Mouse (Mus musculus): ENCODE measurements around the gene Crcp. TPM values are rescaled to one million over a fixed set of nuclear protein-coding genes. Genes with fewer than 3 reads are reported as not detected.

Crcp gene
- total and polyA plus RNA-seq, 3 experiments = 42.3 to 63.2 (median 58.3) TPM

GRCm38 (mm10) chr5:130010961-130011360 lies 18.1 kb upstream of the Crcp start:
- Histone ChIP-seq H3K4me2 (ENCODE audit: insufficient read depth, low read depth, poor library complexity, severe bottlenecking) (no peak overlapping the region), H3K4me1 (ENCODE audit: control insufficient read depth in 1 of 2, insufficient read depth in 2 of 2) (no peaks in the 10 kb centered on the region), H3K79me2 (replicated peaks; ENCODE audit: control insufficient read depth, extremely low read depth, insufficient read depth, poor library complexity, severe bottlenecking) (no peaks in the 10 kb centered on the region), H3K9ac (ENCODE audit: insufficient read depth, low read depth) (no peak overlapping the region), H3K9me3 (replicated peaks; ENCODE audit: low read length) (peaks cover 34% of the 10 kb centered on the region), H3K27ac (ENCODE audit: insufficient read depth, low read depth) (no peak overlapping the region), H3K27me3 (replicated peaks) (no peaks in the 10 kb centered on the region), H3K4me3 (replicated peaks in 1 of 3; ENCODE audit: low read depth in 2 of 3, low read length in 2 of 3, poor library complexity in 1 of 3) (no peak overlapping the region), H3K36me3 (replicated peaks in 1 of 2; ENCODE audit: control insufficient read depth in 1 of 2, insufficient read depth in 1 of 2, low read length in 1 of 2) (peaks cover 46 to 63% of the 10 kb centered on the region in 2 experiments)
- in situ Hi-C loops (cut with MboI; ENCODE audit: low pct_ligation_motif_present, low pct_unique_long_range_greater_than_20kb, low sequenced_read_pairs) = no loop called here
- TF ChIP-seq TBP (conservative IDR thresholded peaks at IDR 0.05; ENCODE audit: low read depth, low read length) = no peak
- no peak for TF ChIP-seq HCFC1 (IDR thresholded peaks at IDR 0.05; ENCODE audit: low read depth, low read length)
- TF ChIP-seq E2F4 (IDR thresholded peaks at IDR 0.05; ENCODE audit: insufficient replicate concordance, low read depth, low read length) = no peak
- TF ChIP-seq JUND (conservative IDR thresholded peaks at IDR 0.05; ENCODE audit: low read depth, low read length) = no peak
- peak; percentile 8; the same call in 1 of the 2 replicates for TF ChIP-seq SMC3 (IDR thresholded peaks at IDR 0.05; ENCODE audit: low read depth, low read length)
- peak; percentile 39 to 60 for TF ChIP-seq CTCF (conservative IDR thresholded peaks at IDR 0.05 in 1 of 2, IDR thresholded peaks at IDR 0.05 in 1 of 2; ENCODE audit: low read depth in 2 of 2, low read length in 2 of 2)
- TF ChIP-seq JUN (IDR thresholded peaks at IDR 0.05; ENCODE audit: insufficient read depth, low read depth, low read length) = no peak
- no peak for DNase-seq (ENCODE audit: extremely low read depth)
- dilution Hi-C loops (cut with MboI; ENCODE audit: extremely low pct_ligation_motif_present, extremely low pct_unique_long_range_greater_than_20kb, low sequenced_read_pairs) = no loop called here

- no peak for DNase-seq (ENCODE audit: extremely low read depth)
- in situ Hi-C loops (cut with MboI; ENCODE audit: low pct_ligation_motif_present, low pct_unique_long_range_greater_than_20kb, low sequenced_read_pairs) = no loop called here
- H3K4me1 ChIP-seq (ENCODE audit: control insufficient read depth in 1 of 2, insufficient read depth in 2 of 2) = peaks cover 0 to 7% of the 10 kb centered on the region in 2 experiments; a peak in 1 of 4 replicates
- no peak overlapping the region for H3K9ac ChIP-seq (ENCODE audit: insufficient read depth, low read depth)
- no peak overlapping the region for H3K27ac ChIP-seq (ENCODE audit: insufficient read depth, low read depth)
- H3K4me2 ChIP-seq (ENCODE audit: insufficient read depth, low read depth, poor library complexity, severe bottlenecking) = no peak overlapping the region
- H3K4me3 ChIP-seq (replicated peaks in 1 of 3; ENCODE audit: low read depth in 2 of 3, low read length in 2 of 3, poor library complexity in 1 of 3) = no peak overlapping the region
- dilution Hi-C loops (cut with MboI; ENCODE audit: extremely low pct_ligation_motif_present, extremely low pct_unique_long_range_greater_than_20kb, low sequenced_read_pairs) = no loop called here
- peaks cover 29% of the 10 kb centered on the region for H3K9me3 ChIP-seq (replicated peaks; ENCODE audit: low read length)
- TF ChIP-seq MYC (IDR thresholded peaks at IDR 0.05; ENCODE audit: low read depth, low read length) = no peak
- TF ChIP-seq CTCF (conservative IDR thresholded peaks at IDR 0.05 in 1 of 2, IDR thresholded peaks at IDR 0.05 in 1 of 2; ENCODE audit: low read depth in 2 of 2, low read length in 2 of 2) = peak in 1 of 2 experiments; percentile 30; a peak in 2 of 4 replicates
- peaks cover 69 to 97% of the 10 kb centered on the region in 2 experiments for H3K36me3 ChIP-seq (replicated peaks in 1 of 2; ENCODE audit: control insufficient read depth in 1 of 2, insufficient read depth in 1 of 2, low read length in 1 of 2)
- no peaks in the 10 kb centered on the region for H3K27me3 ChIP-seq (replicated peaks)
- no peaks in the 10 kb centered on the region for H3K79me2 ChIP-seq (replicated peaks; ENCODE audit: control insufficient read depth, extremely low read depth, insufficient read depth, poor library complexity, severe bottlenecking)
Measured at GRCm38 (mm10) chr5:130015104-130015503, 14.0 kb upstream of the Crcp start.

GRCm38 (mm10) chr5:130019461-130019860 lies 9.6 kb upstream of the Crcp start:
- H3K27ac ChIP-seq (ENCODE audit: insufficient read depth, low read depth) = no peak overlapping the region
- H3K4me2 ChIP-seq (ENCODE audit: insufficient read depth, low read depth, poor library complexity, severe bottlenecking) = no peak overlapping the region
- H3K9ac ChIP-seq (ENCODE audit: insufficient read depth, low read depth) = no peak overlapping the region
- in situ Hi-C loops (cut with MboI; ENCODE audit: low pct_ligation_motif_present, low pct_unique_long_range_greater_than_20kb, low sequenced_read_pairs) (no loop called here), dilution Hi-C loops (cut with MboI; ENCODE audit: extremely low pct_ligation_motif_present, extremely low pct_unique_long_range_greater_than_20kb, low sequenced_read_pairs) (no loop called here)
- peaks cover 36 to 60% of the 10 kb centered on the region in 2 experiments for H3K36me3 ChIP-seq (replicated peaks in 1 of 2; ENCODE audit: control insufficient read depth in 1 of 2, insufficient read depth in 1 of 2, low read length in 1 of 2)
- no peak for DNase-seq (ENCODE audit: extremely low read depth)
- peaks cover 11% of the 10 kb centered on the region for H3K9me3 ChIP-seq (replicated peaks; ENCODE audit: low read length)
- H3K4me1 ChIP-seq (ENCODE audit: control insufficient read depth in 1 of 2, insufficient read depth in 2 of 2) = peaks cover 19 to 39% of the 10 kb centered on the region in 2 experiments
- TF ChIP-seq ELF1 (IDR thresholded peaks at IDR 0.05; ENCODE audit: low read depth, low read length) = no peak
- TF ChIP-seq BHLHE40 (IDR thresholded peaks at IDR 0.05; ENCODE audit: low read depth, low read length) = no peak
- TF ChIP-seq IRF4 (IDR thresholded peaks at IDR 0.05; ENCODE audit: low read depth, low read length) = no peak
- TF ChIP-seq UBTF (IDR thresholded peaks at IDR 0.05; ENCODE audit: low read depth, low read length) = no peak
- TF ChIP-seq E2F4 (IDR thresholded peaks at IDR 0.05; ENCODE audit: insufficient replicate concordance, low read depth, low read length) = no peak
- no peak for TF ChIP-seq NELFE (IDR thresholded peaks at IDR 0.05; ENCODE audit: low read depth, low read length)
- no peak for TF ChIP-seq USF2 (conservative IDR thresholded peaks at IDR 0.05; ENCODE audit: low read depth, low read length)
- no peak for TF ChIP-seq MXI1 (IDR thresholded peaks at IDR 0.05; ENCODE audit: low read depth, low read length)
- no peak for TF ChIP-seq ZMIZ1 (IDR thresholded peaks at IDR 0.05; ENCODE audit: low read depth, low read length)
- no peak for TF ChIP-seq HCFC1 (IDR thresholded peaks at IDR 0.05; ENCODE audit: low read depth, low read length)
- TF ChIP-seq USF1 (IDR thresholded peaks at IDR 0.05; ENCODE audit: low read depth, low read length) = no peak
- H3K79me2 ChIP-seq (replicated peaks; ENCODE audit: control insufficient read depth, extremely low read depth, insufficient read depth, poor library complexity, severe bottlenecking) = no peaks in the 10 kb centered on the region
- no peak overlapping the region for H3K4me3 ChIP-seq (replicated peaks in 1 of 3; ENCODE audit: low read depth in 2 of 3, low read length in 2 of 3, poor library complexity in 1 of 3)
- H3K27me3 ChIP-seq (replicated peaks) = no peaks in the 10 kb centered on the region

Measured in CH12.LX (cell line).